Mouse (Mus musculus): Measurements from ENCODE around the gene Hmgn3.

DNA sequence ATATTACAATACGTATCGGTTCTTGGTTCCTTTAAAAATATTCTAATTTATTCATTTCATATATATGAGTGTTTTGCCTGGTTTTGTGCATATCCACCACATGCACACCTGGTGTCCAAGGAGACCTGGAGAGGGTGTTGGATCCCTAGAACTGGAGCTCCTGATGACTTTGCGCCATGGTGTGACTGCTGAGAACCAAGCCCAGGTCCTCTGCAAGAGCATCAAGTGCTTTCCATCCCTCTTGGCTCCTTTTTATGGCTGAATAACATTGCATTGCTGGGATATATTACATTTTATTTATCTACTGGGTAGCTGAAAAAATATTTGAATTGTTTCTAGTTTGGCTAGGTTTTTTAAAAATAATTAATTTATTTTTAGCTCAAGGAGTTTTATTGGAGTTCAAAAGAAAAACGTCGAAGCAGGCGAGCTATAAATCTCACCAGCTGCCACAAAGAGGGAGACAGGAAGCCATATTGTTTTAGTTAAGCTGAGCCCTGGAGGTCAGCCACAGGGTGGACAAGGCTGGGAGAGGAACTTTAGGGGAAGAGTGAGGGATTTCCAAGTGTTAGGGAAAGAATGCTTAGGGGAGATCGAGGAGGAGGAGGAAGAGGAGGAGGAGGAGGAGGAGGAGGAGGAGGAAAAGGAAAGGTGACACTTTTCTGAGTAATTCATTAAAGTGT, 62.6 kb downstream of the Hmgn3 start:
- TF ChIP-seq EP300 (optimal IDR thresholded peaks at IDR 0.05) (no peak), CTCF (IDR thresholded peaks at IDR 0.05; ENCODE audit: low read depth) (no peak)
